Mouse (Mus musculus) central nervous system, embryonic 14 days (tissue): Measurements from ENCODE around the gene Olfr704. TPM values are rescaled to one million over a fixed set of nuclear protein-coding genes. Genes with fewer than 3 reads are reported as not detected.

Experiments
- polyA plus RNA-seq: library from polyadenylated mRNA; depleted of rRNA; stranded (reverse); fragments of >200 nt; gene quantifications from 2 replicates; pipeline ENCODE4 v1.2.3, GENCODE M21; 2012; rRNA removed

Olfr704 gene
- not detected in 2 replicates for polyA plus RNA-seq

GRCm38 (mm10) chr7:106862885-106863284 lies at the start of gene Olfr704:
Gene Olfr704, plus strand, starts transcription at chr7:106863185.

GRCm38 (mm10) chr7:106813829-106814228 lies 49.2 kb upstream of the Olfr704 start, which contains the start of gene Olfr701:
Gene Olfr701, plus strand, starts transcription at chr7:106814129.

GRCm38 (mm10) chr7:106833793-106834192 lies 29.2 kb upstream of the Olfr704 start, which contains the start of gene Olfr702:
Gene Olfr702, minus strand, starts transcription at chr7:106833893.

GRCm38 (mm10) chr7:106843060-106843459 lies 19.9 kb upstream of the Olfr704 start, which contains the start of gene Olfr703:
Gene Olfr703, plus strand, starts transcription at chr7:106843360.

GRCm38 (mm10) chr7:106876791-106877190 lies 13.8 kb downstream of the Olfr704 start, which contains the start of gene Olfr705:
Gene Olfr705, minus strand, starts transcription at chr7:106876891.

GRCm38 (mm10) chr7:106888062-106888461 lies 25.1 kb downstream of the Olfr704 start, which contains the start of gene Olfr706:
Gene Olfr706, minus strand, starts transcription at chr7:106888162.

GRCm38 (mm10) chr7:106901141-106901540 lies 38.2 kb downstream of the Olfr704 start, which contains the start of gene Olfr707:
Gene Olfr707, minus strand, starts transcription at chr7:106901241.

GRCm38 (mm10) chr7:106907676-106908075 lies 44.7 kb downstream of the Olfr704 start, which contains the start of gene Olfr1532-ps1:
Gene Olfr1532-ps1, plus strand, starts transcription at chr7:106908001.

Other genes starting within 250 kb of the Olfr704 start
- gene Olfr693, start 182.6 kb upstream of the Olfr704 start, polyA plus RNA-seq: not detected in 2 replicates
- not detected in 2 replicates for gene Olfr694, start 171.4 kb upstream of the Olfr704 start, polyA plus RNA-seq
- gene Olfr695, start 146.8 kb upstream of the Olfr704 start, polyA plus RNA-seq: not detected in 2 replicates
- not detected in 2 replicates for gene Olfr697, start 120.7 kb upstream of the Olfr704 start, polyA plus RNA-seq
- not detected in 2 replicates for gene Olfr698, start 107.8 kb upstream of the Olfr704 start, polyA plus RNA-seq
- gene Olfr699, start 70.0 kb upstream of the Olfr704 start, polyA plus RNA-seq: not detected in 2 replicates
- gene Olfr700, start 54.4 kb upstream of the Olfr704 start, polyA plus RNA-seq: not detected in 2 replicates
- gene Olfr701, start 49.1 kb upstream of the Olfr704 start, polyA plus RNA-seq: not detected in 2 replicates
- gene Olfr702, start 29.3 kb upstream of the Olfr704 start, polyA plus RNA-seq: not detected in 2 replicates
- gene Olfr703, start 19.8 kb upstream of the Olfr704 start, polyA plus RNA-seq: not detected in 2 replicates
- not detected in 2 replicates for gene Olfr705, start 13.7 kb downstream of the Olfr704 start, polyA plus RNA-seq
- not detected in 2 replicates for gene Olfr706, start 25.0 kb downstream of the Olfr704 start, polyA plus RNA-seq
- gene Olfr707, start 38.1 kb downstream of the Olfr704 start, polyA plus RNA-seq: not detected in 2 replicates
- gene Olfr1532-ps1, start 44.8 kb downstream of the Olfr704 start, polyA plus RNA-seq: not detected in 2 replicates
- gene Olfr709-ps1, start 69.0 kb downstream of the Olfr704 start, polyA plus RNA-seq: not detected in 2 replicates
- not detected in 2 replicates for gene Olfr710, start 85.1 kb downstream of the Olfr704 start, polyA plus RNA-seq
- not detected in 2 replicates for gene Olfr6, start 100.8 kb downstream of the Olfr704 start, polyA plus RNA-seq
- gene Olfr711, start 112.3 kb downstream of the Olfr704 start, polyA plus RNA-seq: not detected in 2 replicates
- gene Olfr2, start 142.9 kb downstream of the Olfr704 start, polyA plus RNA-seq: not detected in 2 replicates
- gene Olfr713, start 168.0 kb downstream of the Olfr704 start, polyA plus RNA-seq: not detected in 2 replicates
- gene Olfr714, start 207.8 kb downstream of the Olfr704 start, polyA plus RNA-seq: not detected in 2 replicates
- not detected in 2 replicates for gene Olfr17, start 230.0 kb downstream of the Olfr704 start, polyA plus RNA-seq
- not detected in 2 replicates for gene Olfr715b, start 247.2 kb downstream of the Olfr704 start, polyA plus RNA-seq